Mouse (Mus musculus): ENCODE data around the gene Klhl18. TPM values are rescaled to one million over a fixed set of nuclear protein-coding genes. Genes with fewer than 3 reads are reported as not detected.
"Not testable (repeated sequence)": the region's sequence is repeated elsewhere in the genome, so short reads cannot be mapped to it uniquely, and the experiment has no call there.

The Klhl18 gene
- total RNA-seq, 2 experiments from 2014 or later = 6.0 to 8.3 TPM

- no peak for DNase-seq
These were observed 56.9 kb downstream of the Klhl18 start, which contains the start of gene Ngp for GRCm38 (mm10) chr9:110419511-110420112. Gene Ngp, plus strand, starts transcription at chr9:110419747.

GRCm38 (mm10) chr9:110413785-110414184 lies 62.7 kb downstream of the Klhl18 start:
- DNase-seq = peak; percentile 27

- no peak for DNase-seq
These were observed 63.6 kb downstream of the Klhl18 start for GRCm38 (mm10) chr9:110412926-110413325.

- DNase-seq = peak; percentile 83
These were observed 65.3 kb downstream of the Klhl18 start for GRCm38 (mm10) chr9:110410908-110411887.

- peak; percentile 94 for DNase-seq
These were observed 68.3 kb downstream of the Klhl18 start, which contains the start of gene Ptpn23 for GRCm38 (mm10) chr9:110408099-110408773. Gene Ptpn23, minus strand, starts transcription at chr9:110408213.

- DNase-seq = no peak
These were observed 69.0 kb downstream of the Klhl18 start for GRCm38 (mm10) chr9:110407311-110408098.

- not testable (repeated sequence) for DNase-seq
These were observed 73.3 kb downstream of the Klhl18 start for GRCm38 (mm10) chr9:110403240-110403639.

GRCm38 (mm10) chr9:110402731-110403130 lies 73.8 kb downstream of the Klhl18 start:
- no peak for DNase-seq

- DNase-seq = no peak
These were observed 75.8 kb downstream of the Klhl18 start for GRCm38 (mm10) chr9:110400650-110401049.

GRCm38 (mm10) chr9:110393295-110393694 lies 83.2 kb downstream of the Klhl18 start:
- no peak for DNase-seq

- no peak for DNase-seq
These were observed 85.7 kb downstream of the Klhl18 start for GRCm38 (mm10) chr9:110390843-110391242.

- no peak for DNase-seq
These were observed 88.5 kb downstream of the Klhl18 start for GRCm38 (mm10) chr9:110388011-110388410.

GRCm38 (mm10) chr9:110384369-110384929 lies 92.0 kb downstream of the Klhl18 start:
- DNase-seq = no peak

- no peak for DNase-seq
These were observed 95.2 kb downstream of the Klhl18 start for GRCm38 (mm10) chr9:110381292-110381691.

- DNase-seq = no peak
These were observed 95.8 kb downstream of the Klhl18 start for GRCm38 (mm10) chr9:110380662-110381061.

GRCm38 (mm10) chr9:110379361-110379760 lies 97.1 kb downstream of the Klhl18 start:
- DNase-seq = no peak

GRCm38 (mm10) chr9:110377655-110378054 lies 98.8 kb downstream of the Klhl18 start:
- DNase-seq = not testable (repeated sequence)

Measured in gastrocnemius, postnatal 10 days (tissue).